10 mouse cellular contexts compared by ENCODE assay signal in the genomic region with DNA sequence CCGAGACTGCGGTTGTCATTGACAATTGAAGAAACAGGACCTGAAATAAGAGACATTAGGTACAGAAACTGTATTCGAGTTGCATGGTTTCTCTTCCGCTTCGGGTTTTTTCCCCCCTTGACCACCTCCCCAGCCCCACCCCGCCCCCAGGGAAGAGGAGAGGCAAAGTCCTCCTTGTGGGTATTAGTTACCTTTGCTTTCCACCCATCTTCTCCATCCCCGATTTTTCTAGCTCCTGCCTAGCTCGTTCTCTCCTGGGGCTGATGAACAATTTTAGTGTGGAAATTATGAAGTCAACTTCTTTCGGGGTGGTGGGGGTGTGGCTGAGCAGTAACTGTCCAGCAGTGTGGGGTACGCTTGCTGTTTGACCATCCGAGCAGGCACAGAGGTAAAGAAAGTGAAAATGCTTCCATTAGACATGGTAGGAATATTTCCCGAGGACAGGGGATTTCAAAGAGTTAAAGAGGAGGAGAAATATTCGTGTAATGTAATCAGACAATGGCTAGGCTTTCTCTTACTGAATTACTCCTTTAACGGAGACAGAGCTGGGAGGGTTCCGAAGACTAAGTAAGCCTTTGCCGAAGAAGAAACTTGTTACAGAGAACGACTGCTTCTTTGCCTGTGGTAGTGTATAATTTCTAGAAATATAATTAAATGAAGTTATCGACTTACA. TPM values are rescaled to one million over a fixed set of nuclear protein-coding genes. Genes with fewer than 3 reads are reported as not detected.
A peak's percentile ranks its signal among the peaks of the same experiment; 100 is the strongest.
DNase-seq lines count a peak whose midpoint lies in the region; ATAC-seq lines count a peak whose summit lies in the region.
"Had no signal": no experiment of that assay in that cellular context is flagged by ENCODE, and none has a peak within 500 bp of the region (broad histone marks: within the 10 kb centered on the region; RNA-seq: fewer than 3 reads in every experiment).

No protein-coding gene starts in this region.

- H3K27me3 ChIP-seq in hindbrain, embryonic 16.5 days (replicated peaks; ENCODE audit: control insufficient read depth, insufficient read depth, low read length): no peaks in the 10 kb centered on the region
- no peaks in the 10 kb centered on the region for H3K27me3 ChIP-seq in neural tube, embryonic 12.5 days (replicated peaks)

- peak overlapping the region; percentile 77 for H3K4me3 ChIP-seq in hindbrain, embryonic 16.5 days (ENCODE audit: low read length)
- H3K4me3 ChIP-seq in neural tube, embryonic 12.5 days: peak overlapping the region; percentile 59

- H3K9me3 ChIP-seq in hindbrain, embryonic 16.5 days (ENCODE audit: control insufficient read depth, low read length): no peaks in the 10 kb centered on the region
- H3K9me3 ChIP-seq in neural tube, embryonic 12.5 days: no peaks in the 10 kb centered on the region

- H3K9ac ChIP-seq in hindbrain, embryonic 16.5 days (ENCODE audit: low read depth, low read length): peak overlapping the region; percentile 81
- H3K9ac ChIP-seq in neural tube, embryonic 12.5 days: peak overlapping the region; percentile 66

- peak; percentile 19 for ATAC-seq in hindbrain, embryonic 16.5 days
- ATAC-seq in neural tube, embryonic 12.5 days (ENCODE audit: low FRiP score, low read depth): peak; percentile 8
- no peak for ATAC-seq in megakaryocyte-erythroid progenitor cell, adult 5-6 weeks (replicated peaks; ENCODE audit: low FRiP score, low TSS enrichment, poor library complexity, severe bottlenecking)

- H3K27ac ChIP-seq in hindbrain, embryonic 16.5 days (ENCODE audit: low read depth, low read length): peak overlapping the region; percentile 94
- peak overlapping the region; percentile 46; the same call in 1 of the 2 replicates for H3K27ac ChIP-seq in neural tube, embryonic 12.5 days

- peak; percentile 16 to 20 for DNase-seq in frontal cortex, postnatal 36 days (ENCODE audit: low spot score in 2 of 2)
- DNase-seq in frontal cortex, postnatal 10 days (ENCODE audit: low spot score in 2 of 2): no peak
- peak; percentile 9 to 15 for DNase-seq in right cerebral cortex, adult 2 months (ENCODE audit: low spot score in 2 of 2)
- no peak for DNase-seq in right cerebral cortex, postnatal 25 days
- no peak for DNase-seq in gastrocnemius, adult 8-10 months (ENCODE audit: low spot score in 2 of 2)

- H3K4me2 ChIP-seq in hindbrain, embryonic 16.5 days (ENCODE audit: low read length): peak overlapping the region; percentile 74
- H3K4me2 ChIP-seq in neural tube, embryonic 12.5 days (replicated peaks): peak overlapping the region; percentile 85

- 6% methylated on average over 17 of the region's 18 CpGs for WGBS in hindbrain, embryonic 16.5 days
- 13% methylated on average over 18 of the region's 18 CpGs for WGBS in neural tube, embryonic 12.5 days

- 0 out of 2 replicates have a peak, but pooled peaks cover 2% of the 10 kb centered on the region for H3K36me3 ChIP-seq in hindbrain, embryonic 16.5 days (ENCODE audit: control insufficient read depth, insufficient read depth, low read length)
- H3K36me3 ChIP-seq in neural tube, embryonic 12.5 days: no peaks in the 10 kb centered on the region

- peaks cover 5% of the 10 kb centered on the region; the same call in 1 of the 2 replicates for H3K4me1 ChIP-seq in hindbrain, embryonic 16.5 days (ENCODE audit: control insufficient read depth, insufficient read depth, low read depth, low read length)
- H3K4me1 ChIP-seq in neural tube, embryonic 12.5 days: peaks cover 4% of the 10 kb centered on the region; the same call in 1 of the 2 replicates

RNA-seq across cellular contexts. Expression of gene Ppfia2, which starts 0.5 kb away (rescaled TPM):
- polyA plus RNA-seq in hindbrain, embryonic 16.5 days (2015; fragmentation: Nextera tagmentation; extraction: Ambion mirVana): 29.3 and 31.5 TPM in 2 replicates
- 10.3 and 10.4 TPM in 2 replicates for polyA plus RNA-seq in neural tube, embryonic 12.5 days (2016; fragmentation: Nextera tagmentation; extraction: Ambion mirVana)
- under 1 TPM in 3 of 4 experiments, not detected in 1; 0.07 to 0.22 (median 0.13) TPM for total RNA-seq in gastrocnemius, adult 8-10 months (2022)
- total RNA-seq in megakaryocyte-erythroid progenitor cell, adult 5-6 weeks (2014; fragmentation: Nextera tagmentation): not detected in 2 replicates
- not detected in 2 replicates for total RNA-seq in megakaryocyte-erythroid progenitor cell, adult 5-6 weeks (2017)
- total RNA-seq: neutrophil, adult 5-6 weeks had no signal
- polyA plus RNA-seq: C2C12 had no signal

Comparison
In these comparisons a context has a peak if more than half of its experiments do, and no peak if none do; other contexts are left out.
1. DNase-seq: peak in frontal cortex, postnatal 36 days (2 of 2) and right cerebral cortex, adult 2 months (2 of 2); none in frontal cortex, postnatal 10 days (0 of 2), right cerebral cortex, postnatal 25 days (single experiment) and gastrocnemius, adult 8-10 months (0 of 2).